Comparison of ENCODE assay signal across 10 mouse cellular contexts in genomic region chr10:24928072-24928471, GRCm38 (mm10). TPM values are rescaled to one million over a fixed set of nuclear protein-coding genes. Genes with fewer than 3 reads are reported as not detected.
DNase-seq lines count a peak whose midpoint lies in the region; ATAC-seq and TF ChIP-seq lines count a peak whose summit lies in the region.
"Had no signal": no experiment of that assay in that cellular context is flagged by ENCODE, and none has a peak within 500 bp of the region (broad histone marks: within the 10 kb centered on the region; RNA-seq: fewer than 3 reads in every experiment).

No protein-coding gene starts in this region.

- H3K36me3 ChIP-seq in kidney, postnatal 0 days (ENCODE audit: insufficient read depth, low read length), result no peaks in the 10 kb centered on the region
- H3K36me3 ChIP-seq: embryonic facial prominence, embryonic 12.5 days had no signal

- H3K27ac ChIP-seq in kidney, postnatal 0 days, result no peak overlapping the region
- no peak overlapping the region; the same call in 1 of the 2 replicates for H3K27ac ChIP-seq in brown adipose tissue, adult 24 weeks (replicated peaks; ENCODE audit: low read depth, low read length)
- H3K27ac ChIP-seq: embryonic facial prominence, embryonic 12.5 days had no signal

- peak overlapping the region; percentile 44 for H3K4me2 ChIP-seq in kidney, postnatal 0 days (ENCODE audit: low read length)

- H3K9me3 ChIP-seq in kidney, postnatal 0 days (replicated peaks; ENCODE audit: low read length), result no peaks in the 10 kb centered on the region
- H3K9me3 ChIP-seq: embryonic facial prominence, embryonic 12.5 days had no signal

- TF ChIP-seq CTCF in kidney, postnatal 0 days (IDR thresholded peaks at IDR 0.05; ENCODE audit: low read depth), result no peak

- H3K4me3 ChIP-seq in kidney, postnatal 0 days (replicated peaks; ENCODE audit: low read depth, low read length), result no peak overlapping the region
- H3K4me3 ChIP-seq in brown adipose tissue, adult 24 weeks (ENCODE audit: insufficient read depth, low read depth, low read length), result peak overlapping the region; percentile 37; the same call in 1 of the 2 replicates
- H3K4me3 ChIP-seq: embryonic facial prominence, embryonic 12.5 days had no signal

- DNase-seq in kidney, postnatal 0 days (ENCODE audit: low spot score), result peak; percentile 48
- DNase-seq in kidney, postnatal 14 days, result no peak
- DNase-seq in kidney, postnatal 4 days, result peak; percentile 7 to 33
- peak; percentile 51 for DNase-seq in neural tube, embryonic 10.5 days (ENCODE audit: extremely low spot score, low spot score)
- no peak for DNase-seq in cerebellum, adult 11-12 months
- DNase-seq in adrenal gland, postnatal 14 days, result no peak

- H3K4me1 ChIP-seq in kidney, postnatal 0 days (replicated peaks; ENCODE audit: insufficient read depth, low read length), result peaks cover 7% of the 10 kb centered on the region
- H3K4me1 ChIP-seq in brown adipose tissue, adult 24 weeks (ENCODE audit: control insufficient read depth, insufficient read depth, insufficient read length, low read length), result peaks cover 14% of the 10 kb centered on the region; the same call in 1 of the 2 replicates

- H3K9ac ChIP-seq in kidney, postnatal 0 days (ENCODE audit: low read depth, low read length), result no peak overlapping the region
- H3K9ac ChIP-seq: embryonic facial prominence, embryonic 12.5 days had no signal

- H3K27me3 ChIP-seq in kidney, postnatal 0 days (ENCODE audit: insufficient read depth, low read length), result no peaks in the 10 kb centered on the region
- H3K27me3 ChIP-seq: embryonic facial prominence, embryonic 12.5 days; Patski had no signal

- WGBS in kidney, postnatal 0 days, result 5% methylated on average over 12 of the region's 12 CpGs

- ATAC-seq in kidney, postnatal 0 days (replicated peaks; ENCODE audit: low FRiP score, low read depth), result no peak
- no peak for ATAC-seq in monocyte, adult 5-6 weeks (replicated peaks; ENCODE audit: insufficient number of reproducible peaks, low FRiP score, low TSS enrichment, poor library complexity, severe bottlenecking)
- ATAC-seq: Patski had no signal

RNA-seq across cellular contexts. Expression of gene Arg1, which starts 0.8 kb away (rescaled TPM):
- polyA plus RNA-seq in kidney, postnatal 0 days (2015; fragmentation: Nextera tagmentation; extraction: Ambion mirVana), result 1.6 and 2.0 TPM in 2 replicates
- polyA plus RNA-seq in brown adipose tissue, adult 24 weeks (2012; ENCODE audit: insufficient read depth, insufficient read length, missing spikeins), result 1.7 TPM in 1 of 2 replicates, not detected in the other
- total RNA-seq in monocyte, adult 5-6 weeks (2017), result not detected in 3 replicates
- total RNA-seq in adrenal gland, postnatal 14 days (2021), result 9.5 and 122 TPM in 2 replicates

RNA-seq across cellular contexts. Expression of gene Med23, which starts 58.3 kb away (rescaled TPM):
- 12.1 and 13.3 TPM in 2 replicates for polyA plus RNA-seq in kidney, postnatal 0 days (2015; fragmentation: Nextera tagmentation; extraction: Ambion mirVana)
- polyA plus RNA-seq in brown adipose tissue, adult 24 weeks (2012; ENCODE audit: insufficient read depth, insufficient read length, missing spikeins), result 8.2 and 10.4 TPM in 2 replicates
- 17.7 to 29.1 TPM (median 22.7 TPM) in 3 replicates for total RNA-seq in monocyte, adult 5-6 weeks (2017)
- total RNA-seq in adrenal gland, postnatal 14 days (2021), result 22.3 and 26.7 TPM in 2 replicates

Comparison
In these comparisons a context has a peak if more than half of its experiments do, and no peak if none do; other contexts are left out.
1. DNase-seq: peak in kidney, postnatal 0 days (single experiment), kidney, postnatal 4 days (2 of 2) and neural tube, embryonic 10.5 days (single experiment); none in kidney, postnatal 14 days (single experiment), cerebellum, adult 11-12 months (single experiment) and adrenal gland, postnatal 14 days (single experiment).
2. RNA of gene Arg1, which starts 0.8 kb away (total RNA-seq): 9.5 to 122 TPM in adrenal gland, postnatal 14 days; not detected in monocyte, adult 5-6 weeks; every median in the first group is over 10 times any median in the second.